Comparison of ENCODE assay signal across 20 mouse cellular contexts in the genomic region with DNA sequence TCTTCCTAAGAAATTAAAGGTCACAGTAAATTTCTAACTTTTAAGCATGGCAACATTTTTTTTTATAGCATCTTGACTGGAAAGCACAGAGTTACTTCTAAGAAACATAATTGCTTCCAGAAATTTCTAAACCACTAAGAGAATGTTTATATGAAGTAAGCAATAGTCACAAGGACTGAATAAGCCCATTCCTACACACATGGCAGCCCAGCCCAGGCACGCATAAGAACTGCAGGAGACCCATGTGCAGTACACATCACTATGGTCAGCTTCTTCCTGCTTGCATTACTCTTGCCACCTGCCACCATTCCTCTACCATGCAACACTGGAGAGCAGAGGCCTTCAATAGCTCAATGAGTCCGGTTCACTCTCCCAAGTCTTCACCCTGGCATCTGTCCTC.
"Had no signal": no experiment of that assay in that cellular context is flagged by ENCODE, and none has a peak within 500 bp of the region (broad histone marks: within the 10 kb centered on the region; RNA-seq: fewer than 3 reads in every experiment).

No protein-coding gene starts in this region.

- H3K4me1 ChIP-seq: limb, embryonic 10.5 days; liver, embryonic 12.5 days; liver, embryonic 15.5 days; megakaryocyte, embryonic 14.5 days had no signal

- H3K27ac ChIP-seq: kidney, postnatal 0 days; layer of hippocampus, adult 2 months; limb, embryonic 10.5 days; liver, embryonic 12.5 days; liver, embryonic 15.5 days; lung, embryonic 15.5 days; midbrain, embryonic 13.5 days had no signal

- H3K9me3 ChIP-seq: limb, embryonic 10.5 days; limb, embryonic 13.5 days; liver, embryonic 12.5 days; liver, embryonic 15.5 days; lung, embryonic 15.5 days; midbrain, embryonic 10.5 days; midbrain, embryonic 13.5 days; neural tube, embryonic 13.5 days had no signal

- H3K9ac ChIP-seq: limb, embryonic 13.5 days; liver, embryonic 12.5 days; liver, embryonic 15.5 days; lung, embryonic 15.5 days; midbrain, embryonic 13.5 days; neural tube, embryonic 13.5 days had no signal

- H3K36me3 ChIP-seq: limb, embryonic 10.5 days; limb, embryonic 13.5 days; liver, embryonic 12.5 days; liver, embryonic 15.5 days; lung, embryonic 15.5 days; midbrain, embryonic 10.5 days; midbrain, embryonic 13.5 days; neural tube, embryonic 13.5 days had no signal

- ATAC-seq: liver, embryonic 12.5 days; midbrain, embryonic 13.5 days; midbrain, embryonic 16.5 days had no signal

- H3K4me2 ChIP-seq: limb, embryonic 13.5 days; liver, embryonic 12.5 days; liver, embryonic 15.5 days; lung, embryonic 15.5 days; midbrain, embryonic 13.5 days; neural tube, embryonic 13.5 days had no signal

- H3K27me3 ChIP-seq: limb, embryonic 13.5 days; liver, embryonic 12.5 days; liver, embryonic 15.5 days; lung, embryonic 15.5 days; megakaryocyte, embryonic 14.5 days; midbrain, embryonic 13.5 days; neural tube, embryonic 13.5 days had no signal

- H3K4me3 ChIP-seq: layer of hippocampus, adult 2 months; limb, embryonic 10.5 days; limb, embryonic 13.5 days; liver, embryonic 12.5 days; liver, embryonic 15.5 days; lung, embryonic 15.5 days; megakaryocyte, embryonic 14.5 days; midbrain, embryonic 10.5 days; midbrain, embryonic 13.5 days; myocyte; neural tube, embryonic 13.5 days had no signal

- DNase-seq: kidney, postnatal 25 days; layer of hippocampus, adult 9-11 months; liver; lung, adult 18-20 months; lung, postnatal 10 days; lung, postnatal 36 days; thymus, postnatal 25 days had no signal
